Mouse (Mus musculus) kidney, postnatal 14 days (tissue): ENCODE measurements around the gene Slc25a21.
A peak's percentile ranks its signal among the peaks of the same experiment; 100 is the strongest.

Source experiments
- DNase-seq: peaks from one replicate; pipeline ENCODE4 v3.0.0; 2022; ENCODE audit warnings: mixed read lengths

Gene Slc25a21

DNA sequence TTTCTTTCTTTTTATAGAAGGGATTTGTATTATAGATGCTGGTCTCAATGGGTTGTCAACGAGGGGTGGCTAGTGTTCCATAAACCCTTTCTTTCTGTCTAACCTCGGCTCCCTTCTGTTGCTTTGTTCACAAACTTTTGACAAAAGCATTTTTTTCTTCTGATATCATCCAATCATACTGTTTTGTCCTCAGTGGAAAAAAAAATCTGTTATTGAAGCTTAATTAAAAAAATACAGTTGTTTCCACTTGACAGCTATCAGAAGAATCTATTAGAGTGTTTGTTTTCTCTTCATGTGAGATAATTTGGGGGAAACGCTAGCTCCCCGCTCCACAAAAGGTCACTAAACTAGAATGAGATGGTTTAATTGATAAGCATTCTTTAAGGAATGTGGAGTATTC lies 469.6 kb downstream of the Slc25a21 start:
- no peak for DNase-seq

- no peak for DNase-seq
Measured at GRCm38 (mm10) chr12:56718707-56719051, 478.6 kb downstream of the Slc25a21 start.

- no peak for DNase-seq
Measured at GRCm38 (mm10) chr12:56717971-56718706, 479.1 kb downstream of the Slc25a21 start.

DNA sequence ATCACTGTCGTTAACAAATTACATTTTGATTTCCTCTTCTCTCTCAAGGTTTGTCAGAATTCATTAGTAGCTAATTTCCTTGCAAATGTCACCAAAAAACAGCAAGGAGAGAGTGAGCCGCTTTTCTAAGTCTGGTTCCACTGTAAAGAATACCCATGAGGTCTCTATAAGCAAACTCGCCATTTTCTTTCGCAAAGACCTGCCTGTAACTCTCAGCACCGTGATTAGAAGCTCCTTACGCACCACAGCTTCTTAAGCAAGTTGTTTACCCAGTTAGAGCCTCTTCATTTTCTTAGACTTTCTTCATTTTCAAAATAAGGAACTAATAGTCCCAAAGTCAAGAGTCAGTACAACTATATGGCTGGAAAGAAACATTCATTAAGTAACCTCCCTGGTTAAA lies 496.3 kb downstream of the Slc25a21 start:
- DNase-seq: no peak

DNA sequence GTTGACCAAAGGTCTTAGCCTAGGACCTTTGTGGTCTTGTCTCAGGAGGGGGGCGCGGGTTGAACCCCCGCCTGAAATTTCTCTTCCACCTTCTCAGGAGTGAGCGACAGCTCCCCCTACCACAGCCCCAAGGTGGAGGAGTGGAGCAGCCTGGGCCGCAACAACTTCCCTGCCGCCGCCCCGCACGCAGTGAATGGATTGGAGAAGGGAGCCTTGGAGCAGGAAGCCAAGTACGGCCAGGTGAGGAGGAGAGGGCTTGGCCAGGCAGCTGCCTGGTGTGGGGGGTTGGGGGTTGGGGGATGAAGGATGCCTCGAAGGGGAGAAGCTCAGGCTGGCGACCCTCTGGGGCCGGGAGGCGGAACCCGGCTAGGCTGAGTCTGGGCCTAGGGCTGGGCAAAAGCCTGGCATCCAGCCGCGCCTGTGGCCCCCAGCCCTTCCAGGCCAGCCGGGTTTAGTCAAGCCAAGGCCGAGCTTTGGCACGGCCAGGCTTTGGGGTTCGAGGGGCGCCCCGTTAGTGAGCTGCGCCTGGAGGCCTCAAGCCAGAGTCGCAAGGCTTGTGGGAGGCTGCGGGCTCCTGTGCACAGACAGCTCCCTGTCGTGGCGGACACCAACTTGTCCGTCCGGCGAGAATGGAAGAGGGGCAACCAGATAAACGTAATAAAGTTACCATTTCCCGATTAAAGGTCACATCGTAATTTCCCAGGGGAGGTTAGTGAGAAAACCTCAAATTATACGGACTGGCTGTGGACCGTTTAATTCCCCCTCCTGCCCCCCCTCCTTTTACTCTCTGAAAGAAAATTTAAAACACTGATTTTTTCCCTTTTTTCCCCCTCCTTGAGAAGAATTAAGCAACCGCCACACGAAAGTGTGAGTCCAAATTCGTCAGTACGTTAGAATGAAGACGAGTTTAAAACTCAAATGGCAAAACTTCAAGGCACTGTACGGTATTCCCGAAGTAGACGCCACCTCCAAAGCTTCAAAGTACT lies 497.1 kb downstream of the Slc25a21 start:
- DNase-seq: no peak

DNA sequence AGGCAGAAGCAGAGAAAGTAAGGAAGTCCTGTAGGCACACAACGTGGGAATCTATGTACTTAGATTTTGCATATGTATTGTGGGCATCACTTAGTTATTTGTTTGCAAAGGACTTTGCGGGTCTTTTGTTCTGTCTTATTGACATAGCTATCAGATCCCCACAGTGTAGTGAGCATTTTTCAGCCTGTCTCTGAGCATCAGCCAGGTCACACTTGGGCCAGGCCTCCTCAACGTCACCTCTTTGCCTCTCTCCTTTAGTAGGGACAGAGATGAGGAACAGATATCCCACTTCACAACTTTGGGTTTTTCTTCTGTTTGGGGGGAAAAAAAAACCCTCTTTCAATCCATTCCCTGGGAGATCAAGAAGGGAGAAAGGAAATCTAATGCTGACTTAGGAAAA lies 497.9 kb downstream of the Slc25a21 start:
- DNase-seq: no peak

GRCm38 (mm10) chr12:56698191-56698980 lies 498.9 kb downstream of the Slc25a21 start:
- no peak for DNase-seq

DNA sequence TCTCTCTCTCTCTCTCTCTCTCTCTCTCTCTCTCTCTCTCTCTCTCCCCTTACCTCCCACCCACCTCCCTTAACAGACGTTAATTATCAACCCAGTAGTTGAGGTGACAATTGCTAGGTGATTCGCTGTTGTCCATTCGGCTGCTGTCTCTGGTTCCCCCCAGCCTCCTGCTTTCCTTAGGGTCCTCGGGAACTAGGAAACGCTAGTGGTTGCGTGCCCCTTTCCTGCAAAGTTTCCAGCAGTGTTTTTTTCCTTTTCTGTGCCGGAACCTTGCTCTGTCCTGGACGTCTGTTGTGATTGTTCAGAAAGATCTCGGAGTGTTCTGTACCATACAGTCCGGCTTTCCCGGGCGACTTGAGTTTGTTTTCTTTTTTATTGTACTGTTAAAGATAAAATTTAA lies 499.5 kb downstream of the Slc25a21 start:
- DNase-seq: no peak

DNA sequence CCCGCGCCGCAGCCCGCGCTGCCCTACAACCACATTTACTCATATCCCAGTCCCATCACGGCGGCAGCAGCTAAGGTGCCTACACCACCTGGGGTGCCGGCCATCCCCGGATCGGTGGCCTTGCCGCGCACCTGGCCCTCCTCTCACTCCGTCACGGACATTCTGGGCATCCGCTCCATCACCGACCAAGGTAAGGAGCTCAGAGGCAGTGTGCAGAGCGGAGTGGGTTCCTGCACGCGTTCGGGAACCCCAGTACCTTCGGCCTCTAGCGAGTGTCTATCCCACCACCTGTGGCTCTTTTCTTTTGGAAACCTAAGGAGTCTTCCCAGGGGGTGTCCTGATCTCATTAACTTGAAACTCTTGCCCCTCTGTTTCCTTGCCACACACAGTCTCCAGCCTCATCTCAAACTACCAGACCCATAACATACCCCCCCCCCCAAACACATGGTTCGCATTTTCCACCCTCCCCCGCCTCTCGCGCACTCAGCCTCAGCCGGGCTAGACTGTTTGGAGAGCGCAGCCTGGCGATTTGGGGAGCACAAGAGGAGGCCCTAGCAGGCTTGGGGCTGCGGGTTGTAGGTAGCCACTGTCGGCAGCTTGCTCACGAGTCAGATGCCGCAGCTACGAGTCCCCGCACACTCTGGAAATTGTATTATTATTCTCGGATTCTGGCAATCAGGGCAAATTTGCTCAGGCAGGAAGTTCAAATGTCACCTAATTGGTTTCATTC lies 500.1 kb downstream of the Slc25a21 start:
- DNase-seq: no peak

- no peak for DNase-seq
Measured at GRCm38 (mm10) chr12:56696174-56697010, 500.9 kb downstream of the Slc25a21 start.

DNA sequence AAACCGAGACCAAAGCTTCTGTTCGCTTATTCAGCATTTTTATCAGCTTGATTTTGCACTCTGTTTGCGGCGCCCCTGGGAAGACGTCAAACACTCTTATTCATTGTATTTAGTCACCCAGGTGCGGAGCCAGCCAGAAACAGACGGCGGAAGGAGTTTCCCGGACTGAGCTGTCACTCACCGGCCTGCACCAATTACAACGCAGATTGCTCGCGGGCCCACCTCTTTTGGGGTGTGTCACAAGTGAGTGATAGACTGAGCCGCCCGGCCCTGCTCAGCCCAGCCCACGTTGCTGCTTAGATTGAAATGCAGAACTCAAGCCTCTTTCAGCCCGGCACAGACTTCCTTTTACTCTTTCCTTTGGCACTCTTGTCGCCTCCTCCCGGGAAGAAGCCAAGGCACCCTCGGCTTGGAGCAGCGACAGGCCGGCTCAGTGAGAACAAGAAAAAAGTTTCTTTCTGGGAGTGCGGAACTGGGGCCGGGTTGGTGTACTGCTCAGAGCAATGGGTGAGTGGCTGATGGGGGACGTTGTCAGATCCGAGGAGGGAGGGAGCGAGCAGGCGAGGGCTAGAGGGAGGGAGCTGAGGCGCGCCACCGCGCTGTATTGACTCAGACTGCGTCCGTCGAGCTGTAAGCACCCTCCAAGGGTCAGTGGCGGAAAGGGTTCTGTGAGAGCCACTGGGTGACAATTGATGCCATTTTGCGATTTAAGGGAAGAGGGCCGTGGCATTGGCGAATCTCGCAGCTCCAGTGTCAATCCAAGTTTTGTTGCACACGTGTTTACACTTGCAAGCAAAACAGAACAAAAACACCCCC lies 501.7 kb downstream of the Slc25a21 start:
- peak; percentile 73 for DNase-seq

GRCm38 (mm10) chr12:56694936-56695335 lies 502.3 kb downstream of the Slc25a21 start:
- DNase-seq: no peak

DNA sequence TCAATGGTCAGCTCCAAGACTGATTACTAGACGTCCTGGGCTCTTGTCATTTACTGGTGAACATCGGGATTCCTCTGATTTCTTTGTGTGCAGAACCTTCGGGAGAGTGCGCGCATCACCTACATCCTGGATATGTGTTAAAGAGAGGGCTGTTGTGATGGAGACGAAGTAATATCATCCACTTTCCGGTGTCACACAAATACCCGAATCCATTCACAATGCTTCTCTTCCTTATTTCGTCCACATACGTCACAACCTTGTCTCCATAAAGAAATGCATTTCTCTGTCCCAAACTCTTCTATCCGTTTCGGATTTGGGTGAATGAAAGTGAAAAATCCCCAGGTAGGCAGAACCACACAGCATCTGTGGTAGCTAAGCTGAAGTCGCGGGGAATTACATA lies 502.9 kb downstream of the Slc25a21 start:
- no peak for DNase-seq

DNA sequence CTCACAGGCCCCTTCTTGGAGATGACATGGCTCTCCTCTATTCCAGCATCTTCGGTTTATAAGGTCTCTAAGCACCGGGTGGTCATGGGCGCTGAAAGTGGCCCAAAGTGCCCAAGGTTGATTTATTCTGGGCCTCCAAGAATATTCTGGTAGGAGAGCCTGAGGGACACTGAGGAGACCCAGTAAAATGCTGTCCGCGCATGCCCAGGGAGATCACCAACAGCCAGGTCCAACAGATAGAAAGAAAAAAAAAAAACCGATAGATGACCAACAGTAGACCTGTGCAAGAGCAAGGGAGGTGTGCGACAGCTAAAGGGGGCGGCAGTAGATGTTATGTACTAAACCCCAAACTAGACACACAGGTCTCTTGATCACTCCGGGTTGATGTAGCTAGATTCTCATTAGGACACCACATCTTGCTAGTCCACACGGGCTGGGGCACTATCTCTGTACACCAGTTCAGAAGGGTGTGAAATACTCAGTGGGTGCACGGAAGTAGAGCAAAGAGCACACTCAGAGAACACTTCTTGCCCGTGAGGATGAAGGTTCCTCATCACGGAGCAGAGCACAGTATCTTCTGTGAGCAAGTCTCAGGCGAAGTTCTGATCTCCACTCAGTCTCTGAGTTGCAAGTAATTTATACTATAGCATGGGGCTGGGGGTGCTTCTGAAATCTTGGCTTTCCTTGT lies 503.7 kb downstream of the Slc25a21 start:
- DNase-seq: no peak

- no peak for DNase-seq
Measured at GRCm38 (mm10) chr12:56692536-56692935, 504.7 kb downstream of the Slc25a21 start.

DNA sequence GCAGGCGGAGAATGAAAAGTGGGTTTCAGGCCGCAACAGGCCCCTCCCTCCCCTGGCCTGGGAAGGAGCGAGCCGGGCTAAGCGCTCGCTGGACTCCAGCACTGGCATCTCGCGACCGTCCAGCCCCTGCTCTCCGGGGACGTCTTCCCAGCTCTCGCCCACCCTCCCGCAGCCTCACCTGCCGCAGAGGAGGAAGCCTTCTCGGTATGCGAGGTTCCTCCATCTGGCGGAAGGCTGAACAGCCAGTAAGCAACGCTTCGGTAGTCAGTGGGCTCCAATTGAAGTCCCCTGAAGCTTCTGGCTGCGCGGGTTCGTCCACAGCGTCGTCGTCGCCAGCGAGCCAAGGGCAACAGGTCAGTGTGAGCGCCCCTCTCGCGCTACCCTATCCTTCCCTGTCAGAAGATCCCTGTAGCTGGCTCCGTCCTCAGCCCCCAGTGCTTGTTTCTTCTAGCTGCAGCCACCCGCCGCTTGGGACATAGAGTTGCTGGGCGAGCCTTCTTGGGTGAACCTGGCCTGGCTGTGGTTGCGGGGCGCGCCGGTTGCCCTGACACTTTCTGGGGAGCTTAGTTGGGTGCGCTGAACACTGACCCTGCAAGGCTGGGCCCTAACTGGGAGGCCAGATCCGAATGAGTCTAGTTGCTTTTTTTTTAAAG lies 505.7 kb downstream of the Slc25a21 start, which contains the start of gene Pax9:
Pax9 (plus strand) TSS at position 341 of the 653 bp plus-strand sequence.
- DNase-seq: no peak

DNA sequence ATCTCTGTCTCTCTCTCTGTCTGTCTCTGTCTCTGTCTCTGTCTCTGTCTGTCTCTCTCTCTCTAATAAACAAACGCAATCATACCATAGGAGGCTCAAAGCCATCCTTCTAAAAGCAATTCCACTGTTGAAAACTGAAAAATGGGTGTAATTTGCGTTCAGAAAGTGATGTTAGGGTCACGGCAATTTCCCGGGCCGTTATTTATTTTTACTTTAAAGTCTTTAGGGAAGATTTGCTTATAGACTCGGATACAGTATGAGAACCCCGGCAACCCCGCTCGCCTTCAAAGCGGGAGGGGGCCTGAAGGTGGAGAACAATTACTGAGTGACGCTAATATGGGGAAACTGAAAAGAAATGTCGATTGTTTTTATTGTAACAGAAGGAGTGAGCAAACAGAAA lies 506.3 kb downstream of the Slc25a21 start:
- DNase-seq: no peak

- DNase-seq: no peak
Measured at GRCm38 (mm10) chr12:56690366-56690765, 506.9 kb downstream of the Slc25a21 start.

GRCm38 (mm10) chr12:56689736-56690135 lies 507.5 kb downstream of the Slc25a21 start:
- no peak for DNase-seq
